Mouse (Mus musculus): Measurements from ENCODE around the gene Cct3.
"Not testable (repeated sequence)": the region's sequence is repeated elsewhere in the genome, so short reads cannot be mapped to it uniquely, and the experiment has no call there.

Cct3 gene

DNA sequence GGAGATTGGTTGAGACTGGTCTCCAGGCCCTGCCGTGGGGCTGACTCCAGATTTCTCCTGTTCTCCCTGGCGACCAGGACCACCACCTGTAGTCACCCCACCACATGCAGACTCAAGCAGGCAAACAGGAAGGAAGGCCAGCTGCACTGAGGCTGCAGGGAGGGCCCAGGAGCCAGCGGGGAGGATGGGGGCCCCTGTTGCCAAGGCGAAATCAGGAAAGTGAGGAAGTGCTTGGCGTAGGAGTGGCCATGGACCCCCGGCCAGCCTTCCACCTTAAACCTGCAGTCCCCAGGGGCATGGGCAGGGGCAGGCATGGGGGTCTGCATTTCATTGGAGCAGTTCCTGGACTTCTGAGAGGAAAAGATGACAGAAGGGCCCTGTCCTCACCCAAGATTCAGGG is 64.2 kb downstream of the Cct3 start:
- DNase-seq (ENCODE audit: low spot score) = no peak

DNA sequence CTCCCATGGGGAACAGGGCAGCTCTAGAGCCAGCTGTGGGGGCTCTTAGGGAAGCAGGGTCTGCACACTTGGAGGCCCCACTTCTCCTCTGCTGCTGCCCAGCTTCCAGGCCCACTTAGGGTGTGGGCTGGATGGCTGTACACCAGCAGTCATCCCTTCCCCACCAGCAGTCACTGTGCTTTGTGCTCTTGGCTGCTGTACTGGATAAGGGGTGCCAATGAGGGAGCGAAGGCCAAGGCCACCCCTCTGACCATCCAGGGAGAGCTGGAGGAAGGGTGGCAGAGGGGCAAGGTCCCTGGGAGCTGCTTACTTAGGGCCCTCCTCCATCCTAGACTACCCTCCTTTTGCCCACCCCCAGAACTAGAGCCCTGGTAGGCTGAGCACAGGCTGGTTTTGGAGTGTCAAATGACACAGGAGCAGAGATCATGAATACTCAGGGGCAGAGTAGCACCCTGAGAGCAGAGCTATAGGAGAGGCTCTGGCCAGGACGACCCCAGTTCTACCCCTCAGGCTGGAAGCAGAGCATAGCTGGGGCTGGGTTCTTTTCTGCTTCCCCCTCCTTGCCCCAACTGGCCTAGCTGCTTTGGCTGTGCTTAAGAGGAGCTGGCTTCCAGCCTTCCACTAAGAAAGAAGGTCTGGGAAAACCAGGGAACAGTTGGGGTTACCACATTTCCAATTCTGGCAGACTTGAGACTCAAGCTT is 64.8 kb downstream of the Cct3 start:
- DNase-seq (ENCODE audit: low spot score) = no peak

DNA sequence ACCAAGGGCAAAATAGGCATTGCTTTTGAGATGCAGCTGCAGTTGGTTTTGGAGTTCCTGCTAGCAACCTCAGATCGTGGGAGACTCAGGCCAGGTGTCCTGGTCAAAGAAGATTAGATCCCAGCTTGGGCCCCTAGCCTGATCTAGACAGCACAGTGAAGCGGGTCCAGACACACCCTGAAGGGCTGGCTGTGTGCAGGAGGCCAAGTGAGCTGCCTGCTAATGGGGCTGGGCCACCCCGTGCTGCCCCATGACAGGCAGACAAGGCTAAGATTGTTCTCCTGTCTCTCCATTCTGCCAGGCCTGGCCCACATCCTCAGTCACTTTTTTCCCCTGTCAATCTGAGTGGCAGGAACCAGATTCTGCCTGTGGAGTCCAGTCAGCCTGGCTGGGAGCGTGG is 66.8 kb downstream of the Cct3 start:
- DNase-seq (ENCODE audit: low spot score) = no peak

DNA sequence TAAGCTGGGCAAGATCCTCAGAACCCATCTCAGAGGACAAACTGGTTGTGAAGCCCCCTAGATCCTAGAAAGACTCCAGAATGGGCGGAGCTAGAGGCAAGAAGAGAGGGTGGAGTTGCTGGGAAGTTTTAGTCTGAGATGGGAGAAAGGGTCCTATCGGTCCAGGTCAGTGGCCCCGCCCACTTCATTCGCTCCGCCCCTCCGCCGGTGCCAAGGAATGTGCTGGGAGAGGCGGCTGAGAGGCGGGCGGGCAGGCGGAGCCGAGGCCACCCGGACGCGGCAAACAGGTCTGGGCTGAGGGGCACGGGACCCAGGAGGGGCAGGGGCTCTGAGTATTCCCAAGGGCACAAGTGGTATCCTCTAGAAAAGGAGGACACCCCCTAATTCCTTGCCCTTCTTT is 67.4 kb downstream of the Cct3 start, which contains the start of gene Paqr6:
Gene Paqr6 (plus strand): TSS at position 248 of the 400 bp plus-strand sequence.
- DNase-seq (ENCODE audit: low spot score) = peak; percentile 85

DNA sequence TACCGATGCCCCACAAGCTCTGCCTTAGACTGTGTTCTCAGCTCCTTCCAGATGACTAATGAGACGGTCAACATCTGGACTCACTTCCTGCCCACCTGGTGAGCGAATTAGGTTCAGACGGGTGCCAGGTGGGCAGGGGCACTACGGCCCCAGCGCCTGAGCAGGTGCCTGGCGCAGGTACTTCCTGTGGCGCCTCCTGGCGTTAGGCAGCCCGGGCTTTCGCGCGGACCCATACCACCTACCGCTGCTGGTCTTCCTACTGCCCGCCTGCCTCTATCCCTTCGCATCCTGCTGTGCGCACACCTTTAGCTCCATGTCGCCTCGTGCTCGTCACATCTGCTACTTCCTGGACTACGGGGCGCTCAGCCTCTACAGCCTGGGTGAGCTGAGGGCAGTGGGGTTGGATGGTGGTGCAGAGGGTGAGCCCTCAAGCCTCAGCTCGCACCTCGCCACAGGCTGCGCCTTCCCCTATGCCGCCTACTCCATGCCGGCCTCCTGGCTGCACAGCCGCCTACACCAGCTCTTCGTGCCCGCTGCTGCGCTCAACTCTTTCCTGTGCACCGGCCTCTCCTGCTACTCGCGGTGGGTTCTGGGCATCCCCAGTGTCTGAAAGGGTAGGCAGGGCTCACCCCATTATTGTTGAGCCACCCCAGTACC is 68.9 kb downstream of the Cct3 start:
- DNase-seq (ENCODE audit: low spot score) = no peak

DNA sequence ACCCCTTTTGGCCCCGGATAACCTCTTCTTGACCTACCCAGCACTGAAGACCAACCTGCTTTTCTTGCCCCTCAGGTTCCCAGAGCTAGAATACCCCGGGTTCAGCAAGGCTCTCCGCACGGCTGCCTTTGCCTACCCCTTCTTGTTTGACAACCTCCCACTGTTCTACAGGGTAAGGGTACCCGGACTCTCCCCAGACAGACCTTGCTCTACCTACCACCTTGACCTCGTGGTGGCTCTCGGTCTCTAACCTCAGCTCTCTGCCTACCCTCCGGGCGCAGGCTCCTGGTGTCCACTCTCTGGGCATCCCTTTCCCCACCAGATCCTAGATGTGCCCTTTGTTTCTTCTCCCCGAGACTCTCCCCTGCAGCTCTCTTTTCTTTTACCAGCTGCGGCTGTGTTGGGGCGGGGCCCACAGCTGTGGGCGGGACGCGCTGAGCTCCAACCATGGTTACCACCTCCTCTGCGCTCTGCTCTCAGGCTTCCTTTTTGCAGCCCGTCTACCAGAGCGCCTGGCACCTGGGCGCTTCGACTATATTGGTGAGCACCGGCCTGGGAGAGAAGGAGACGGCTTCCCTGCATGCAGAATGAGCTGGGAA is 70.0 kb downstream of the Cct3 start:
- DNase-seq (ENCODE audit: low spot score) = peak; percentile 54

DNA sequence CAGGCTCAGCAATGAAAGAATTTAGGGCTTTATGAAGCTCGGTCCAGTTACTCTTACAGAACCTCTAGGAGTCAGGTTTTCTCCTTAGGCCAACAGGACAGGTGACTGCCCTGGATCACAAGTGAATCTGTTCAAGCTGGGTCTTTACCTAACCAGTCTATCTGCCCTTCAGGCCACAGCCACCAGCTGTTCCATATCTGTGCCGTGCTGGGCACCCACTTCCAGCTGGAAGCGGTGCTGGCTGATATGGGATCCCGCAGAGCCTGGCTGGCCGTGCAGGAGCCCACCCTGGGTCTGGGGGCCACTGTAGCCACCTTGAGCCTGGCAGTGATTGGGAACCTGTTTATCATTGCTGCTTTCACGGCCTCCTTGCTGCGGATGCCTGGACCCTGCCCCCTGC is 70.6 kb downstream of the Cct3 start:
- DNase-seq (ENCODE audit: low spot score) = not testable (repeated sequence)

DNA sequence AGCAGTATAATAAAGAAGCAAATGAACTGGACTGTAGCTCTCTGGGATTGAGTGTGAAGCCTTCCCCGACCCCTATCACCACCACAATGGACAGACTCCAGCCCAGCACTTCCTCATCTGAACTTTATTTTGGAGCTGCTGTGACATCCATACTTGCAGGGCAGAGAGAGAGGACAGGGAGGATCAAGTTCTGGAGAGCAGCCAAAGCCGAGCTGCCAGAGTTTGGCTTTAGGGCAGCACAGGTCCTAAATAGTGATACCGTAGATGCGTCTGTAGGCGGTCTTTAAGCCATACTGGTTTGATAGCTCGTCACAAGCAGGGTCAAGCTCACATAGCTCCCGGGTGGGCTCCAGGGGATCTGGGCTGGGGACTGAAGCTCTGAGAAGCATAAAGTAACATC is 71.6 kb downstream of the Cct3 start:
- DNase-seq (ENCODE audit: low spot score) = not testable (repeated sequence)
